Mouse (Mus musculus) liver, postnatal 0 days (tissue): ENCODE measurements around the gene Kdm4c. TPM values are rescaled to one million over a fixed set of nuclear protein-coding genes. Genes with fewer than 3 reads are reported as not detected.
"Not testable (repeated sequence)": the region's sequence is repeated elsewhere in the genome, so short reads cannot be mapped to it uniquely, and the experiment has no call there.

ENCODE experiments used
- ATAC-seq: fragments of 200-750 bp; cut with Nextera tagmentation; 2 replicates; pipeline ENCODE4 v1.8.0; 2017; ENCODE audit warnings: mild to moderate bottlenecking, moderate library complexity
- DNase-seq: peaks from one replicate; pipeline ENCODE4 v3.0.0-alpha.2; 2016
- H3K27ac ChIP-seq: fragments of 300-500 bp; sonication (generic); 2 replicates; pipeline ENCODE4 v1.5.1; 2014; ENCODE audit warnings: antibody characterized with exemption, moderate library complexity, mild to moderate bottlenecking, low read depth
- H3K27me3 ChIP-seq: fragments of 300-500 bp; sonication (generic); 2 replicates; pipeline ENCODE4 v1.6.1; 2014; ENCODE audit warnings: low read length, control low read depth, mixed read lengths; ENCODE audit not compliant: insufficient read depth
- H3K36me3 ChIP-seq: fragments of 300-500 bp; sonication (generic); replicated peaks from 2 replicates; pipeline ENCODE4 v1.6.1; 2014; ENCODE audit warnings: mild to moderate bottlenecking, control low read depth, low read length, moderate library complexity, mixed read lengths; ENCODE audit not compliant: insufficient read depth
- H3K4me1 ChIP-seq: fragments of 300-500 bp; sonication (generic); 2 replicates; pipeline ENCODE4 v1.6.1; 2014; ENCODE audit warnings: antibody characterized with exemption, mild to moderate bottlenecking, control low read depth; ENCODE audit not compliant: insufficient read depth
- H3K4me2 ChIP-seq: fragments of 300-500 bp; sonication (generic); 2 replicates; pipeline ENCODE4 v1.6.1; 2014; ENCODE audit warnings: low read depth, mild to moderate bottlenecking, low read length, moderate library complexity, mixed read lengths
- H3K4me3 ChIP-seq: fragments of 300-500 bp; sonication (generic); 2 replicates; pipeline ENCODE4 v1.5.1; 2014; ENCODE audit warnings: low read depth, low read length
- H3K9ac ChIP-seq: fragments of 300-500 bp; sonication (generic); replicated peaks from 2 replicates; pipeline ENCODE4 v1.6.1; 2014; ENCODE audit warnings: mild to moderate bottlenecking, moderate library complexity
- H3K9me3 ChIP-seq: fragments of 300-500 bp; sonication (generic); 2 replicates; pipeline ENCODE4 v1.6.1; 2016; ENCODE audit warnings: mild to moderate bottlenecking, control low read depth, low read length, mixed read lengths
- CTCF ChIP-seq: sonication (generic); IDR thresholded peaks from 2 replicates; pipeline ENCODE4 v1.5.1; 2016; ENCODE audit warnings: antibody characterized with exemption, low read depth
- EP300 ChIP-seq: IDR thresholded peaks from 2 replicates; pipeline ENCODE4 v1.6.1; 2016; ENCODE audit warnings: antibody characterized with exemption, low read depth, mild to moderate bottlenecking
- WGBS: fragments of 180-500 bp; shearing (Covaris S2); extraction: QIAGEN DNeasy Blood & Tissue Kit; methylation state at CpG from one replicate; pipeline ENCODE4 v1.1.7; 2014; ENCODE audit not compliant: insufficient replicate concordance; 5-methylcytosine and 5-hydroxymethylcytosine counted together
- polyA plus RNA-seq: library from polyadenylated mRNA; unstranded; fragments of >200 nt; fragmentation: Nextera tagmentation; extraction: Ambion mirVana; gene quantifications from 2 replicates; pipeline ENCODE4 v1.2.1, GENCODE M21; 2015

The Kdm4c gene
- 2.2 and 3.2 TPM in 2 replicates for polyA plus RNA-seq

DNA sequence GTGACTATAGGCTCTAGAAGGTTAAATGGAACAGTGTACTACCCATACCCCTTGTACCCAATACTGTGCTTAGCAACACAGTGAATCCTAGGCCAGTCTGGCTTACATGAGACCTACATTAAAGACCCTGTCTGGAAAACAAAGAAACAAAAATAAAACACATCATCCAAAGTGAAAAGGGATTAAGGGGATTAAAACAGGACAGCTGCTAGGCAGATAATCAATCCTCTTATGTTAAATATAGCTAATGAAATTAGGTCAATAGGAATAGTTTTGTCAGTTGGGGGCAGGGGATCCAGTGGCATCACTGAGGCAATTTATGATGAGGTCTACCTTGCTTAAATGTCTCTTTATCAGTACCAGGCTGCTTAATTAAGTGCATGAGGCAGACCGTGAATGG is at the start of gene Kdm4c:
Gene Kdm4c (plus strand): TSS at position 322 of the 400 bp plus-strand sequence.
- DNase-seq (no peak), ATAC-seq (no peak)
- WGBS: 91% methylated on average over 1 of the region's 1 CpGs
- TF ChIP-seq CTCF: no peak
- TF ChIP-seq EP300: no peak
- no peaks in the 10 kb centered on the region for H3K36me3 ChIP-seq
- H3K9me3 ChIP-seq: no peaks in the 10 kb centered on the region
- H3K4me1 ChIP-seq: no peaks in the 10 kb centered on the region
- H3K9ac ChIP-seq: no peak within 1 kb of the TSS
- no peak within 1 kb of the TSS for H3K4me2 ChIP-seq
- no peak within 1 kb of the TSS for H3K4me3 ChIP-seq
- H3K27me3 ChIP-seq: no peaks in the 10 kb centered on the region
- no peak within 1 kb of the TSS for H3K27ac ChIP-seq

GRCm38 (mm10) chr4:74201281-74201811 is 41.0 kb upstream of the Kdm4c start:
- no peaks in the 10 kb centered on the region for H3K27me3 ChIP-seq
- H3K4me3 ChIP-seq: no peak overlapping the region
- DNase-seq: no peak
- no peaks in the 10 kb centered on the region for H3K36me3 ChIP-seq
- no peak overlapping the region for H3K9ac ChIP-seq
- H3K4me1 ChIP-seq: no peaks in the 10 kb centered on the region
- no peak overlapping the region for H3K27ac ChIP-seq
- no peak for ATAC-seq
- no peak overlapping the region for H3K4me2 ChIP-seq
- no peaks in the 10 kb centered on the region for H3K9me3 ChIP-seq
- TF ChIP-seq CTCF (no peak), EP300 (no peak)

DNA sequence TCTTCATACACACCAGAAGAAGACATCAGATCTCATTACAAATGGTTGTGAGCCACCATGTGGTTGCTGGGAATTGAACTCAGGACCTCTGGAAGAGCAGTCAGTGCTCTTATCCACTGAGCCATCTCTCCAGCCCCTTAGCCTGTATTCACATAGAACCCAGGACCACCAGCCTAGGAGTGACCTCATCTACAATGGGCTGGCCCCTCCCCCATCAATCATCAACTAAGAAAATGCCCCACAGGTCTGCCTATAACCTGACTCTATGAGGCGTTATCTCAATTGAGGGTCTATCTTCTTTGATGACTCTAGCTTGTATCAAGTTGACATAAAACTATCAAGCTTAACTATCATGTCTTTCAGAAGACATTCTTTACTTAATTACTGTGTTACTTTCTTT is 20.5 kb upstream of the Kdm4c start:
- not testable (repeated sequence) for H3K27ac ChIP-seq, H3K36me3 ChIP-seq, H3K27me3 ChIP-seq, H3K9ac ChIP-seq, ATAC-seq, DNase-seq, H3K9me3 ChIP-seq, H3K4me2 ChIP-seq, H3K4me1 ChIP-seq, H3K4me3 ChIP-seq
- 85% methylated on average over 1 of the region's 1 CpGs for WGBS

DNA sequence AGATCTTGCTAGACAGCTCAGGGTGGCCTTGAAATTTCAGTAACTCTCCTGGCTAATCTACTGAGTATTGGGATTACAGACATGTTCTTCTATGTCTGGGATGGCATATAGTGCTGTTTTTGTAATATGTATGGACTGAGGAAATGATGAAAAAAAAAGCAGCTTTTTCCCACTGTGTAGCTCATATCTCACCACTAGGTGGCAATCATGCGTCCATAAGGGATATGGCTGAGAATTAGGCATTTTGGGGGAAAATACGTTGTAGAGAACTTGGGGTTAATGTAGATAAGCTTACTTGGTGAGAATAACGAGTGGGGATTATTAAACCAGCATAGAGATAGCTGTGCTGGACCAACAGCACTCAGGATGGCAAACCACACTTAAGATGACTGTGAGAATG is 19.9 kb upstream of the Kdm4c start:
- Histone ChIP-seq H3K4me2 (no peak overlapping the region), H3K4me1 (no peaks in the 10 kb centered on the region), H3K36me3 (no peaks in the 10 kb centered on the region), H3K27ac (no peak overlapping the region), H3K9ac (no peak overlapping the region), H3K9me3 (no peaks in the 10 kb centered on the region), H3K27me3 (no peaks in the 10 kb centered on the region), H3K4me3 (no peak overlapping the region)
- DNase-seq: no peak
- no peak for ATAC-seq
- no peak for TF ChIP-seq EP300
- peak; percentile 67 for TF ChIP-seq CTCF
- 16% methylated on average over 3 of the region's 3 CpGs for WGBS

DNA sequence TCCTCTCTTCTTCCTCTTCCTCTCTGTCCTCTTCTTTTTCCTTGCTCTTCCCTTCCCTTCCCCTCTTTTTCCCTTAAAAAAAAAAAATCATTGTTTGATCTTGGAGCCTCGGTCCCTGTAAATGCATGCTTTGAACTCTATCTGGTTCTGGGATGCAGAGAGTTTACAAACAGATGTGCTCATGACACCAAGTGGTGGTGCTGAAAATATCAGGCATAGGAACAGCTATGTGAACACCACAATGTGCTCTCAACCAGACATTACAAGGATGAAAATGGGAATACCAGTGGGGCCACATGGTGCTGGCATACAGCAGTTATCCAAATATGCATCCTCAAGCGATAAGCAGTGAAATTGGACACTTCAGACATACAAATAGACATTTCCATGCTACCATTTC is 18.1 kb upstream of the Kdm4c start:
- no peaks in the 10 kb centered on the region for H3K4me1 ChIP-seq
- H3K27me3 ChIP-seq: no peaks in the 10 kb centered on the region
- no peak overlapping the region for H3K27ac ChIP-seq
- DNase-seq: no peak
- no peaks in the 10 kb centered on the region for H3K36me3 ChIP-seq
- no peak overlapping the region for H3K4me3 ChIP-seq
- no peak for TF ChIP-seq CTCF
- TF ChIP-seq EP300: no peak
- H3K4me2 ChIP-seq: no peak overlapping the region
- no peaks in the 10 kb centered on the region for H3K9me3 ChIP-seq
- WGBS: 61% methylated on average over 2 of the region's 2 CpGs
- ATAC-seq: no peak
- no peak overlapping the region for H3K9ac ChIP-seq

- Histone ChIP-seq H3K9me3 (no peaks in the 10 kb centered on the region), H3K9ac (no peak overlapping the region), H3K27me3 (no peaks in the 10 kb centered on the region), H3K36me3 (no peaks in the 10 kb centered on the region), H3K4me3 (no peak overlapping the region), H3K4me2 (no peak overlapping the region), H3K27ac (no peak overlapping the region), H3K4me1 (no peaks in the 10 kb centered on the region)
- DNase-seq (peak; percentile 27), ATAC-seq (no peak)
- peak; percentile 52 for TF ChIP-seq CTCF
- no peak for TF ChIP-seq EP300
- 63% methylated on average over 4 of the region's 4 CpGs for WGBS
Measured at GRCm38 (mm10) chr4:74230994-74231393, 11.3 kb upstream of the Kdm4c start.

DNA sequence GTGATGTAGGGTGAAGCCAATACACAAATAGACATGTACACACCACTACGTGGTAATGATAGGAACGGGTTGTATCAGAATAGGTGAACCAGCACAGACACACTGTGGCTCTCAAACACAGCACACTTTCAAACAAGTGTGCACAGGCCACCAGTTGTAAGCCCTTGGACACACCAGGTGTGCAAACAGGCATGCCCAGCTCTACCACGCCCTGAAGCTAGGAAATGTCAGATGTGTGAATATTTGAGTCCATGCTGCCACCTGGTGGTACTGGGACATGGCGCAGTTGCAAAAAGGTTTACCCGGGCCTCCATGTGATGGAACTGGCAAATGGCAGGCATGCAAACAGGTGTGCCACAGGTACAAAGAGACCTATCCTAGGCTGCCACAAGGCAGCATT is 10.9 kb upstream of the Kdm4c start:
- H3K4me3 ChIP-seq: no peak overlapping the region
- H3K9me3 ChIP-seq: no peaks in the 10 kb centered on the region
- H3K27me3 ChIP-seq: no peaks in the 10 kb centered on the region
- H3K4me1 ChIP-seq: no peaks in the 10 kb centered on the region
- no peak overlapping the region for H3K4me2 ChIP-seq
- 60% methylated on average over 5 of the region's 5 CpGs for WGBS
- TF ChIP-seq EP300 (no peak), CTCF (peak; percentile 68)
- H3K36me3 ChIP-seq: no peaks in the 10 kb centered on the region
- no peak overlapping the region for H3K9ac ChIP-seq
- H3K27ac ChIP-seq: no peak overlapping the region
- DNase-seq (peak; percentile 55), ATAC-seq (peak; percentile 54)
